Mouse (Mus musculus) lung, adult 2 months (tissue): ENCODE measurements around the gene Plcxd3.

ENCODE experiments used
- CTCF ChIP-seq: fragments of 200-500 bp; IDR thresholded peaks from 2 replicates; pipeline ENCODE4 v1.5.1; 2011; ENCODE audit warnings: mild to moderate bottlenecking, low read length, control low read depth; ENCODE audit not compliant: insufficient read depth
- POLR2A ChIP-seq: fragments of 200-500 bp; IDR thresholded peaks from 2 replicates; pipeline ENCODE4 v1.6.1; 2011; ENCODE audit warnings: low read depth, mild to moderate bottlenecking, control low read depth, low read length, borderline replicate concordance; ENCODE audit errors: extremely low read depth

DNA sequence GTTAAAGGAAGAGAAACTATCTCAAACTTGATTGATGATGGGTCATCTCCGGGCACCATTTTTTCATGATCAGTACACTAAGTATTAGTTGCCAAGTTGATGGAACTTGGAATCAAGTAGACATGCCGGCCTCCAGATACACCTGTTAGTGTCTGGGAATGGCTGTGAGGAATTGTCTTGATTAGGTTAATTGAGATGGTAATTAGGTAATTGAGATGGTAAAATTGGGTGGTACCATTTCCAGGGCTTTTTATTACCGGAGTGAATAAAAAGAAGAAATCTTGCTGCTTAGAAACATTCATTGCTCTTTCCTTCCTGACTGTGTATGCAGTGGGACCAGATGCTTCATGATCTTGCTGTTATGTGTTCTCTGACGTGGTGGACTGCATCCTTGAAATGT lies 17.6 kb upstream of the Plcxd3 start:
- TF ChIP-seq CTCF = no peak
- TF ChIP-seq POLR2A = no peak
